Mouse (Mus musculus): ENCODE results near the gene Adamts8. TPM values are rescaled to one million over a fixed set of nuclear protein-coding genes. Genes with fewer than 3 reads are reported as not detected.

The Adamts8 gene
- polyA plus RNA-seq, 1 experiment from 2014 or later = 4.4 TPM

GRCm38 (mm10) chr9:30955246-30955645, 12.9 kb downstream of the Adamts8 start:
- no peak overlapping the region for H3K4me3 ChIP-seq
- H3K27me3 ChIP-seq = 0 out of 2 replicates have a peak, but pooled peaks cover 11% of the 10 kb centered on the region
- no peaks in the 10 kb centered on the region for H3K36me3 ChIP-seq
- no peak overlapping the region for H3K4me2 ChIP-seq (replicated peaks)
- no peaks in the 10 kb centered on the region for H3K9me3 ChIP-seq
- H3K4me1 ChIP-seq = peaks cover 15% of the 10 kb centered on the region; the same call in 1 of the 2 replicates
- no peak overlapping the region for H3K27ac ChIP-seq
- ATAC-seq (ENCODE audit: low FRiP score, low read depth) = no peak
- 91% methylated on average over 9 of the region's 9 CpGs for WGBS
- H3K9ac ChIP-seq = no peak overlapping the region

DNA sequence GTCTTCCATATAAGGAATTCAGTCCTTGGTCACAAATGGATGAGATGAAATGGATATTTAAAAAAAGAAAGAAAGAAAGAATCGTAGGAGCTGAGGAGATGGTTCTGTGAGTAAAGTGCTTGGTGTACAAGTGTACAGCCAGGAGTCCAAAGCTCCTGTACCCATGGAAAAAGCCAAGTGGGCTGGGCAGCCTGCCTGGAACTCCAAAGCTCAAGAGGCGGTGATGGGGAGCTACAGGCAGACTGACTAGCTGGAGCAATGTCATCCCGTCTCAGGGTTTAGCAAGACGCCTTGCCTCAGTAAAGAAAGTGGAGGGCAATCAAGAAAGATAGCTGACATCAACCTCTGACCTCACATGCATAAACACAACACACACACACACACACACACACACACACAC, 21.4 kb downstream of the Adamts8 start:
- Histone ChIP-seq H3K4me1 (peaks cover 23% of the 10 kb centered on the region), H3K4me3 (no peak overlapping the region), H3K27me3 (0 out of 2 replicates have a peak, but pooled peaks cover 5% of the 10 kb centered on the region), H3K27ac (no peak overlapping the region), H3K36me3 (no peaks in the 10 kb centered on the region), H3K9ac (no peak overlapping the region), H3K9me3 (no peaks in the 10 kb centered on the region), H3K4me2 (replicated peaks) (no peak overlapping the region)
- WGBS = 86% methylated on average over 4 of the region's 4 CpGs
- ATAC-seq (ENCODE audit: low FRiP score, low read depth) = no peak

DNA sequence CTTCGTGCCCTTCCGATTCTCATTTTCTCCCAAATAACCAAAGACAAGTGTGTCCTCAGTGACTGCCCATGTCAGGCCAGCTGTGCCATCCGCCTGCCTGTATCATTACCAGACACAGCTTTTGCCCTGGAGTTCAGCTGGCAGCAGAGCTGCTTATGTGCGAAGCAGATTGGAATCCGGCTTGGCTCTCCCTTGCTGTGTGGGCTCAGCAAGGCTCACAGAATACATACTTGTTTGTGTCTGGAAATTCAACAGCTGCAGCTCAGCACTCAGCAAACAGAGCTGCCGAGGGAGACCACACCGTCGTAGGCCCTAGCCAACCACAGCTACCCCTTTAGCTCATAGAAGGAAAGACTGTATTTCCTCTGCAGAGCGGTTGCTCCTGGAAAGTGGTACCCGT, 22.3 kb downstream of the Adamts8 start:
- ATAC-seq (ENCODE audit: low FRiP score, low read depth) = peak; percentile 89
- 54% methylated on average over 10 of the region's 10 CpGs for WGBS

DNA sequence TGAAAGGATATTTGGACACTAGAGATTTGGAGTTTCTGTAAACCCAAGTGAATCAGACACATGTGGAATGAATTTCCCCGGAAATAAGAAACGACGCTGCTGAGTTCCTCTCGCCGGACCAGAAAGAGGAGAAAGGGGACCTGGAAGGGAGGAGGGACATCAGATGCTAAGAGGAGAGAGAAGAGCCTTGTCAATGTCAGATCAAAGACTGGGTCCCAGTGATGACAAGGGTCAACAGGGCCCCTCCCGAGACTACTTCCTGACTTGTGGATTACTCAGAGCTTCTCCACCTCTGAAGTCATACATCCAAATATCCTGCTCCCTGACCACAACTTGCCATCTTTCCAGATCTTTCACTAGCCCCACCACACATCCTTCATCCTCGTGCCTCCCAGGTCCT, 24.5 kb downstream of the Adamts8 start:
- whole genome bisulfite sequencing = 22% methylated on average over 7 of the region's 7 CpGs
- no peaks in the 10 kb centered on the region for H3K27me3 ChIP-seq
- H3K27ac ChIP-seq = no peak overlapping the region
- peaks cover 23% of the 10 kb centered on the region for H3K4me1 ChIP-seq
- H3K36me3 ChIP-seq = no peaks in the 10 kb centered on the region
- no peak for ATAC-seq (ENCODE audit: low FRiP score, low read depth)
- H3K9me3 ChIP-seq = no peaks in the 10 kb centered on the region
- H3K9ac ChIP-seq = no peak overlapping the region
- no peak overlapping the region for H3K4me2 ChIP-seq (replicated peaks)
- no peak overlapping the region for H3K4me3 ChIP-seq

More for the DNA sequence above, 22.3 kb downstream of the Adamts8 start:
- peaks cover 23% of the 10 kb centered on the region for H3K4me1 ChIP-seq
- H3K36me3 ChIP-seq = no peaks in the 10 kb centered on the region
- H3K4me3 ChIP-seq = no peak overlapping the region
- H3K27me3 ChIP-seq = 0 out of 2 replicates have a peak, but pooled peaks cover under 1% of the 10 kb centered on the region
- peak overlapping the region; percentile 23; the same call in 1 of the 2 replicates for H3K27ac ChIP-seq
- no peaks in the 10 kb centered on the region for H3K9me3 ChIP-seq
- no peak overlapping the region for H3K4me2 ChIP-seq (replicated peaks)
- no peak overlapping the region for H3K9ac ChIP-seq

DNA sequence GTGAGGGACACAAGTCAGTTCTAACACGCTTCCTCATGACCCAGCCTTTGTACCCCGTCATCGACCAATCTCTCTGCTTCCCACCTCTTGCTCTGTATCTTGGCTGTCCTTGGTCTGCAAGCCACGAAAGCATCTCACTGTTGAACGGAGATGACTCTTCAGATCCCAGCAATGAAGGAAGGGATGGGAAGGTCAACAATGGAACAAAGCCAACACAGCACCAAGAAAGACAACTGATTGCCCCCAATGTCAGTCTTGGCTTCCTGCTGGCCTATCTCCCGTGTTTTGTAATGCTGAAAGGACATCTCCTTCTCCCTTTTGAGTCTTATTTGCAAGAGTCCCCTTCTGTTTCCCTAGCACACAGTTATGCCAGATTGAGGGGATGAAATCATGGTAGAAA, 25.8 kb downstream of the Adamts8 start:
- H3K4me2 ChIP-seq (replicated peaks) = no peak overlapping the region
- H3K27me3 ChIP-seq = no peaks in the 10 kb centered on the region
- no peak for ATAC-seq (ENCODE audit: low FRiP score, low read depth)
- H3K36me3 ChIP-seq = no peaks in the 10 kb centered on the region
- H3K27ac ChIP-seq = no peak overlapping the region
- peaks cover 23% of the 10 kb centered on the region for H3K4me1 ChIP-seq
- 89% methylated on average over 6 of the region's 6 CpGs for WGBS
- H3K9me3 ChIP-seq = no peaks in the 10 kb centered on the region
- H3K9ac ChIP-seq = no peak overlapping the region
- no peak overlapping the region for H3K4me3 ChIP-seq

DNA sequence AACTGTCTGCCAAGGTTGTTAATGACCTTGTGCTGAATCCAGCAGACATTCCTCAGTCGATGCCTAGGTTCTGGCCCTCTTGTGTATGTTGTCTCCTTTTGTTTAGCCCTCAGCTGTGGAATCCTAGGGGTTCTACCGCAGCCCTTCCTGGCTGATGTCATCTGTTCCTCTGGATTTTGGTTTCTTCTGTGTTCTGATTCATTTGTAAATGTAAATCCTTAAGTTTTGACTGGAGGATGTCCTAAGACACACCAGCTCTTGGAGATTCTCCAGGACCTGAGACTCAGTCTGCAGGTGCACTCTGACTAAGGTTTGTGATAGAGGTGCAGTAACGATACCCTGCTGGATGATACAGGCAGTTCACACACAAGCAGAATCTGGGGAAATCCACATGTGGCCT, 27.6 kb downstream of the Adamts8 start:
- Histone ChIP-seq H3K27ac (no peak overlapping the region), H3K9me3 (no peaks in the 10 kb centered on the region), H3K9ac (no peak overlapping the region), H3K4me1 (peaks cover 15% of the 10 kb centered on the region), H3K4me2 (replicated peaks) (no peak overlapping the region), H3K4me3 (no peak overlapping the region), H3K27me3 (no peaks in the 10 kb centered on the region), H3K36me3 (no peaks in the 10 kb centered on the region)
- 71% methylated on average over 3 of the region's 3 CpGs for WGBS
- no peak for ATAC-seq (ENCODE audit: low FRiP score, low read depth)

- Histone ChIP-seq H3K9me3 (no peaks in the 10 kb centered on the region), H3K27ac (no peak overlapping the region), H3K4me2 (replicated peaks) (no peak overlapping the region), H3K4me1 (peaks cover 13% of the 10 kb centered on the region), H3K9ac (no peak overlapping the region), H3K27me3 (no peaks in the 10 kb centered on the region), H3K36me3 (no peaks in the 10 kb centered on the region), H3K4me3 (no peak overlapping the region)
- WGBS = 56% methylated on average over 4 of the region's 4 CpGs
- ATAC-seq (ENCODE audit: low FRiP score, low read depth) = no peak
Observed at GRCm38 (mm10) chr9:30971967-30972366, 29.6 kb downstream of the Adamts8 start.

GRCm38 (mm10) chr9:30976339-30977023, 34.1 kb downstream of the Adamts8 start:
- H3K4me2 ChIP-seq (replicated peaks) = 0 out of 2 replicates have a peak overlapping the region, but pooled peaks have one; percentile 15
- no peaks in the 10 kb centered on the region for H3K36me3 ChIP-seq
- H3K4me1 ChIP-seq = peaks cover 20% of the 10 kb centered on the region
- H3K27me3 ChIP-seq = no peaks in the 10 kb centered on the region; the same call in 1 of the 2 replicates
- H3K9me3 ChIP-seq = no peaks in the 10 kb centered on the region
- ATAC-seq (ENCODE audit: low FRiP score, low read depth) = peak; percentile 83
- H3K4me3 ChIP-seq = no peak overlapping the region
- H3K9ac ChIP-seq = 0 out of 2 replicates have a peak overlapping the region, but pooled peaks have one; percentile 20
- 38% methylated on average over 11 of the region's 11 CpGs for WGBS
- H3K27ac ChIP-seq = peak overlapping the region; percentile 58

GRCm38 (mm10) chr9:30980467-30980866, 38.1 kb downstream of the Adamts8 start:
- Histone ChIP-seq H3K9ac (no peak overlapping the region), H3K4me2 (replicated peaks) (no peak overlapping the region), H3K4me1 (peaks cover 34% of the 10 kb centered on the region), H3K9me3 (no peaks in the 10 kb centered on the region), H3K4me3 (no peak overlapping the region), H3K27ac (no peak overlapping the region), H3K27me3 (no peaks in the 10 kb centered on the region; the same call in 1 of the 2 replicates), H3K36me3 (no peaks in the 10 kb centered on the region)
- ATAC-seq (ENCODE audit: low FRiP score, low read depth) = no peak
- WGBS = 70% methylated on average over 2 of the region's 2 CpGs

- peak overlapping the region; percentile 27 for H3K4me2 ChIP-seq (replicated peaks)
- no peaks in the 10 kb centered on the region for H3K36me3 ChIP-seq
- H3K27ac ChIP-seq = peak overlapping the region; percentile 29; the same call in 1 of the 2 replicates
- H3K4me3 ChIP-seq = no peak overlapping the region
- H3K9me3 ChIP-seq = no peaks in the 10 kb centered on the region
- peak; percentile 87 for ATAC-seq (ENCODE audit: low FRiP score, low read depth)
- H3K9ac ChIP-seq = no peak overlapping the region
- no peaks in the 10 kb centered on the region; the same call in 1 of the 2 replicates for H3K27me3 ChIP-seq
- 18% methylated on average over 6 of the region's 6 CpGs for WGBS
- peaks cover 23% of the 10 kb centered on the region for H3K4me1 ChIP-seq
Observed at GRCm38 (mm10) chr9:30985782-30986181, 43.4 kb downstream of the Adamts8 start.

- no peak overlapping the region for H3K4me2 ChIP-seq (replicated peaks)
- no peaks in the 10 kb centered on the region for H3K36me3 ChIP-seq
- H3K27me3 ChIP-seq = no peaks in the 10 kb centered on the region
- ATAC-seq (ENCODE audit: low FRiP score, low read depth) = no peak
- no peaks in the 10 kb centered on the region for H3K4me1 ChIP-seq
- no peaks in the 10 kb centered on the region for H3K9me3 ChIP-seq
- 86% methylated on average over 5 of the region's 5 CpGs for WGBS
- H3K4me3 ChIP-seq = no peak overlapping the region
- no peak overlapping the region for H3K27ac ChIP-seq
- no peak overlapping the region for H3K9ac ChIP-seq
Observed at GRCm38 (mm10) chr9:30993106-30993505, 50.7 kb downstream of the Adamts8 start.

DNA sequence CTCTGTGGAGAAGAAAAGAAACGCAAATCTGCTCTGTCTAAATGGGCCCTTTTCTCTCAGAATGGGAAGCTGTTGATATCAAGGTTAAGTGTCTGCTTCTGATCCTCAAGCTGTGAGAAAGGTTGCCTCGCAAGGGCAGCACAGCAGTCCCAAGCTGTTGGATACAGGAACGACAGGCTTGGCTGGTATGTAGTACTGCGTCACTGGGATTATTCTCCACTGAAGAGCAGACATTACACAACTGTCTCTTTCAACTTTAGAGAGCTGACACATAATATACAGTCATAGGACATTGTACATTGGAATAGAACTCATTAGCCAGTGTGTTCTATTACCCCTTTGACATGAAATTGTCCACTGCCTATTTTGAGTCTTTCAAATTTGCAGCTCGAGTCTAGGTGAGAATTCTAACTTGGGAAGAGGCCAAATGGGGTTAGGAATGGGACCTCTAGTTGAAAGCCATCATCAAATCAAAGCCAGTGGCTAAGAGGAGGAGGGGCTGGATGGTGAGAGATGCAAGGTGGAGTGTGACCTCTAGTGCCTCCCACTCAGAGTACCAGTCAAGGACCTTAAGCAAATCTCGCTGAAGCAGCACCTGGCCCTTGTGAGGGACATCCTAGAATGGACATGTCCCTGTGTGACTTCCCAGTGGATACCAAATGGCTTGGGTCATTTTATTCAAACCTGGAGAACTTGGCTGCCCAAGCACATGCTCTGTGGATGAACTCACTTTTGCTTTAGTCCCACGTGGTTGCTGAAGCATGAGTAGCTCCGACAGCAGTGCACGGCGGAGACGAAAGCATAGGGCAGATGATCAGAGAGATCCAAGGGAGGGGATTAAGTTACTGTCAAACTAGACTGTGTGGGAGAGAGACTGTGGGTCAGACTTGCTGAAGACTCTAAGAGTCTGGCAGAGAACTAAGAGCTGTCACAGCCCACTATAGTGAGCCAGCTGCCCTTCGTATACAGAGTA, 54.5 kb downstream of the Adamts8 start:
- H3K36me3 ChIP-seq = no peaks in the 10 kb centered on the region
- no peaks in the 10 kb centered on the region for H3K27me3 ChIP-seq
- no peak overlapping the region for H3K4me3 ChIP-seq
- no peak overlapping the region for H3K9ac ChIP-seq
- no peak; the same call in 1 of the 2 replicates for ATAC-seq (ENCODE audit: low FRiP score, low read depth)
- H3K9me3 ChIP-seq = no peaks in the 10 kb centered on the region
- no peak overlapping the region for H3K27ac ChIP-seq
- H3K4me1 ChIP-seq = no peaks in the 10 kb centered on the region
- 78% methylated on average over 12 of the region's 12 CpGs for WGBS
- H3K4me2 ChIP-seq (replicated peaks) = no peak overlapping the region
